ENCODE assay signal across 32 mouse cellular contexts in genomic region chr11:67133526-67133925, GRCm38 (mm10). TPM values are rescaled to one million over a fixed set of nuclear protein-coding genes. Genes with fewer than 3 reads are reported as not detected.
"Had no signal": no experiment of that assay in that cellular context is flagged by ENCODE, and none has a peak within 500 bp of the region (broad histone marks: within the 10 kb centered on the region; RNA-seq: fewer than 3 reads in every experiment).

No protein-coding gene starts in this region.

- DNase-seq: heart, postnatal 10 days; heart, postnatal 14 days; heart, postnatal 36 days; heart, postnatal 4 days; kidney, adult 11 months; kidney, adult 18-20 months; kidney, adult 2 months; kidney, adult 8-10 months; kidney, adult 9 months; kidney, postnatal 10 days; kidney, postnatal 14 days; kidney, postnatal 25 days; kidney, postnatal 36 days; kidney, postnatal 4 days; layer of hippocampus, adult 9-11 months; layer of hippocampus, postnatal 36 days had no signal

- H3K4me3 ChIP-seq: heart, embryonic 12.5 days; heart, embryonic 13.5 days; heart, embryonic 15.5 days; hindbrain, embryonic 10.5 days; hindbrain, embryonic 12.5 days; hindbrain, embryonic 13.5 days; hindbrain, embryonic 15.5 days; intestine, embryonic 15.5 days; kidney, embryonic 15.5 days; layer of hippocampus, adult 2 months; left cerebral cortex, adult 2 months had no signal

- H3K27ac ChIP-seq: heart, embryonic 13.5 days; heart, embryonic 15.5 days; hindbrain, embryonic 10.5 days; hindbrain, embryonic 12.5 days; hindbrain, embryonic 13.5 days; hindbrain, embryonic 14.5 days; hindbrain, embryonic 15.5 days; hindbrain, postnatal 0 days; intestine, embryonic 15.5 days; kidney, embryonic 15.5 days; kidney, postnatal 0 days; layer of hippocampus, adult 2 months; left cerebral cortex, adult 2 months had no signal

RNA-seq across cellular contexts. Expression of gene Myh2, which starts 37.3 kb away (rescaled TPM):
- total RNA-seq: heart, postnatal 10 days; heart, postnatal 14 days; heart, postnatal 25 days; heart, postnatal 36 days; hematopoietic stem cell, adult 5-6 weeks had no signal

RNA-seq across cellular contexts. Expression of gene Myh3, which starts 55.4 kb away (rescaled TPM):
- total RNA-seq: heart, postnatal 14 days; heart, postnatal 25 days; heart, postnatal 36 days; hematopoietic stem cell, adult 5-6 weeks had no signal
